Mouse (Mus musculus) megakaryocyte, embryonic 14.5 days (primary cell): ENCODE measurements around the gene Ap1s1. TPM values are rescaled to one million over a fixed set of nuclear protein-coding genes. Genes with fewer than 3 reads are reported as not detected.

Experiments used
- H3K27me3 ChIP-seq: replicated peaks from 2 replicates; pipeline ENCODE3; 2012; ENCODE audit warnings: inconsistent platforms
- H3K36me3 ChIP-seq: replicated peaks from 2 replicates; pipeline ENCODE3; 2012; ENCODE audit warnings: low read length, inconsistent platforms, mixed read lengths
- H3K4me1 ChIP-seq: 2 replicates; pipeline ENCODE4 v1.6.1; 2012; ENCODE audit warnings: inconsistent platforms
- H3K4me3 ChIP-seq: replicated peaks from 2 replicates; pipeline ENCODE3; 2012; ENCODE audit warnings: moderate library complexity, mild to moderate bottlenecking, inconsistent platforms
- H3K9me3 ChIP-seq: 2 replicates; pipeline ENCODE4 v1.6.1; 2012; ENCODE audit warnings: inconsistent platforms
- FLI1 ChIP-seq: IDR thresholded peaks from 2 replicates; pipeline ENCODE4 v1.6.1; 2012; ENCODE audit warnings: low read length, inconsistent platforms, mixed read lengths
- GATA1 ChIP-seq: IDR thresholded peaks from 3 replicates; pipeline ENCODE4 v1.6.1; 2012; ENCODE audit warnings: mixed read lengths, low read length, inconsistent platforms, borderline replicate concordance
- polyA plus RNA-seq: library from polyadenylated mRNA; stranded (reverse); fragments of >175 nt; gene quantifications from 2 replicates; pipeline ENCODE4 v1.2.3, GENCODE M21; 2012; ENCODE audit warnings: low replicate concordance; ENCODE audit not compliant: insufficient read depth

Gene Ap1s1
- polyA plus RNA-seq, 1 experiment: 253 TPM

GRCm38 (mm10) chr5:137078041-137078440 is 32.1 kb upstream of the Ap1s1 start:
- Histone ChIP-seq H3K4me3 (no peak overlapping the region), H3K27me3 (no peaks in the 10 kb centered on the region), H3K4me1 (peaks cover 87% of the 10 kb centered on the region)

GRCm38 (mm10) chr5:137077187-137077586 is 31.3 kb upstream of the Ap1s1 start:
- Histone ChIP-seq H3K9me3 (0 out of 2 replicates have a peak, but pooled peaks cover 4% of the 10 kb centered on the region), H3K4me1 (peaks cover 92% of the 10 kb centered on the region), H3K36me3 (no peaks in the 10 kb centered on the region), H3K27me3 (no peaks in the 10 kb centered on the region), H3K4me3 (no peak overlapping the region)
- no peak for TF ChIP-seq FLI1
- no peak for TF ChIP-seq GATA1

More at GRCm38 (mm10) chr5:137078041-137078440, 32.1 kb upstream of the Ap1s1 start:
- TF ChIP-seq FLI1: no peak
- no peak for TF ChIP-seq GATA1
- no peaks in the 10 kb centered on the region for H3K36me3 ChIP-seq
- 0 out of 2 replicates have a peak, but pooled peaks cover 4% of the 10 kb centered on the region for H3K9me3 ChIP-seq

DNA sequence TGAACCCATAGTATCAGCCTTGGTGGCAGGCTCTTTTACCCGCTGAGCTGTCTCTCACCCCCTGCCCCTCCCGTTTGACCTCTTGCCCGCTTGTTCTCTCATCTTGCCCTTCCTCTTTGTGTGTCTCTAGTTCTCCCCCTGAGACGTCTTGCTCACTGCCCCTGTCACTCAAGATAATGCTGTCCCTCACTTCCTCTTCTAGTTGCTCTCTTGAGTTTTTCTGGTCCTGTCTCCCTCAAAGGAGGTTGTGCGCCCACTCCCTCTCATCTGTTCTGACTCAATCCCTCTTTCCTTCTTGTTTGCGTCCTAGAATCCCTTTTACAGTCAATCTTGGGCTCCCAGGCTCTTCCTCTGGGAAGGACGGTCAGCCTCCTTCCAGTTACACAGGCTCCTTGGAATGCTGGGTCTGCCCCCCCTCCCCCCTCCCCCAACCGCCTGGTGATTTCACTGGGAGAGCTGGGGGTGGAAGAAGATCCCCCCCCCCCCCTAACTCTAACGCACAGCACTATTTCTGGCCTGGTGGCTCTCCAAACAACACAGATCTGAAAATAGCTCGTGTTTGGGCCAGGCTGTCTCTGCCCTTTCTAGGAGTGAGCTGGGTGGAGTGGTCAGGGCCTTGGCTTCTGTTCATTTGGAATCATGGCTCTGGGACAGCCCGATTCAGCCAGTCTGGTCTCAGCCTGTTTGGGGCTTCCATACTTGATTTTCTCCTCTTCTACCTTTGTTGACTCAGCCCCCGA is 30.4 kb upstream of the Ap1s1 start:
- Histone ChIP-seq H3K9me3 (no peaks in the 10 kb centered on the region), H3K27me3 (no peaks in the 10 kb centered on the region), H3K4me1 (peaks cover 94% of the 10 kb centered on the region), H3K36me3 (no peaks in the 10 kb centered on the region), H3K4me3 (peak overlapping the region; percentile 40)
- TF ChIP-seq GATA1: no peak
- no peak for TF ChIP-seq FLI1

- peak overlapping the region; percentile 38 for H3K4me3 ChIP-seq
- TF ChIP-seq GATA1 (no peak), FLI1 (no peak)
- H3K4me1 ChIP-seq: peaks cover 94% of the 10 kb centered on the region
- H3K9me3 ChIP-seq: no peaks in the 10 kb centered on the region
- H3K27me3 ChIP-seq: peaks cover under 1% of the 10 kb centered on the region
- H3K36me3 ChIP-seq: no peaks in the 10 kb centered on the region
Observed at GRCm38 (mm10) chr5:137075726-137076125, 29.8 kb upstream of the Ap1s1 start.

- Histone ChIP-seq H3K4me1 (peaks cover 90% of the 10 kb centered on the region), H3K4me3 (no peak overlapping the region), H3K27me3 (peaks cover 2% of the 10 kb centered on the region), H3K9me3 (no peaks in the 10 kb centered on the region), H3K36me3 (no peaks in the 10 kb centered on the region)
- TF ChIP-seq FLI1: no peak
- no peak for TF ChIP-seq GATA1
Observed at GRCm38 (mm10) chr5:137074191-137074651, 28.3 kb upstream of the Ap1s1 start.

- no peak for TF ChIP-seq FLI1
- no peak for TF ChIP-seq GATA1
- no peaks in the 10 kb centered on the region for H3K36me3 ChIP-seq
- peaks cover 2% of the 10 kb centered on the region for H3K27me3 ChIP-seq
- peaks cover 86% of the 10 kb centered on the region for H3K4me1 ChIP-seq
- no peak overlapping the region for H3K4me3 ChIP-seq
- no peaks in the 10 kb centered on the region for H3K9me3 ChIP-seq
Observed at GRCm38 (mm10) chr5:137073141-137073540, 27.2 kb upstream of the Ap1s1 start.

DNA sequence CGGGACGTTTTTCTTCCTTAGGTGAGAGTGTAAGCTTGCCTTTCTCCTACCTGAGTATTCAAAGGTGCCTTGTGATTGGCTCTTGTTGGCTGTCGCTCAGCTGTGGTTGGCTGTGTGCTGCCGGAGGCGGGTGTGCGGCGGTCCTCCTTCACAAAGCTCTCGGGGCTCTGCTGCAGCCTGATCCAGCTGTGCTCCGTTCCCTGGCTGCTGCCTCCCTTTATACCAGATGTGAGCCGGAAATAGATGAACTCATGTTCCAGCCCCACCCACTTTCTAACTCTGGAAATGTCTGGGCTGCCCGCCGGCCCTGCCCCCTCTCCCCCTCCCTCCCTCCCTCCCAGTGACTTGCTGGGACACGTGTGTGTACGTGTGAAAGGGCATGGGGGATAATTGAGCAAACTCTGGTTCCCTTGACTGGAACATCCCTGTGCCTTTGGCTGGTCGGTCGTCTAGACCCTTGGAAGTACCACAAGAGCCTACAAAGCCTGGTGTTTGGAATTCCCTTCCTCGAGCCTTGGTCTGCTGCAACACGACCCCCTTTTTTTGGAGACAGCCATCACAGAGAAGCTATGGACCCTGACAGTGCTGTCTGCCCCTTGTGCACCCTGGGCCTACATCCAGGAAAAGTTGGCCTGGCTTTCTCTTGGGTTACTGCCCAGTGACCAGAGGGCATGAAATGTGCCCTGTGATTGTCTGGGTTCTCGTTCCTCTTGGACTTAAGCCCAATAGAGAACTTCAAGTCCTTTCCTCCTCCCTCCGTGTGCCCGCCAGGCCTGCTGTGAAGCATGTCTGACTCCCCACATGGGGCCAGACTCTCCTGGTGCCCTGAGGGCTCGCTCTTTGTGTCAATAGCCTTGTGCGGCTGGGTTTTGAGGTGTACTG is 26.4 kb upstream of the Ap1s1 start, which contains the start of gene Serpine1:
Gene Serpine1 (minus strand): TSS at position 190 of the 882 bp plus-strand sequence.
- no peak for TF ChIP-seq FLI1
- TF ChIP-seq GATA1: no peak
- H3K36me3 ChIP-seq: peaks cover 3% of the 10 kb centered on the region
- H3K4me3 ChIP-seq: peak within 1 kb of the TSS; percentile 82
- no peaks in the 10 kb centered on the region for H3K9me3 ChIP-seq
- peaks cover 84% of the 10 kb centered on the region for H3K4me1 ChIP-seq
- peaks cover 4% of the 10 kb centered on the region for H3K27me3 ChIP-seq

DNA sequence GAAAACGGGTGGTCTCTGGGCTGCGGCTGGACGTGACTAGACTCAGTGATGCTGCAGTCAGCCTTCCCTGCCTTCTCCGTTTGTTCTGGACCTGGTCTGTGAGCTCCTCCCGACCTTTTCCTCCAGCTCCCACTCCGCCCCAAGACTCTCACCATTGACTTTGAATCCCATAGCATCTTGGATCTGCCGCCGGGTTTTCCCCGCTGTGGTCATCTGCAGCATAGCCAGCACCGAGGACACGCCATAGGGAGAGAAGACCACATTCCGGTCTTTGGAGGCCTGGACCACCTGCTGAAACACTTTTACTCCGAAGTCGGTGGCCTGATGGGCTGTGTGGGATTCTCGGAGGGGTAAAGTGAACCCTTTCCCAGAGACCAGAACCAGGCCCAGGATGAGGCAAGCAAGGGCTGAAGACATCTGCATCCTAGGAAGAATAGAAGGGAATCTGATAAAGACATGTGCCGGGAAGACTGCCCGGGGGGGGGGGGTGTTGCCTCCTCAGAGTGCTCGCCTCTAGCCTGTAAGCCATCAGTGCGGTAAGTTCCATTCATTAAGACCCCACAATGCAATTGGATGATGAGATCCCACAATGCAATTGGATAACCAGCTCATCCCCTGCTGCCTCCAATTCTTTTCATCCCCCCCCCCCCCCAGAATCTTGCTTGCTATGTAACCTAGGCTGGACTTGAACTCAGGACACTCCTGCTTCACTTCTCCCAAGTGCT is 25.1 kb upstream of the Ap1s1 start:
- Histone ChIP-seq H3K4me3 (no peak overlapping the region), H3K36me3 (peaks cover 11% of the 10 kb centered on the region), H3K4me1 (peaks cover 81% of the 10 kb centered on the region), H3K9me3 (no peaks in the 10 kb centered on the region), H3K27me3 (peaks cover 9% of the 10 kb centered on the region)
- no peak for TF ChIP-seq GATA1
- no peak for TF ChIP-seq FLI1

DNA sequence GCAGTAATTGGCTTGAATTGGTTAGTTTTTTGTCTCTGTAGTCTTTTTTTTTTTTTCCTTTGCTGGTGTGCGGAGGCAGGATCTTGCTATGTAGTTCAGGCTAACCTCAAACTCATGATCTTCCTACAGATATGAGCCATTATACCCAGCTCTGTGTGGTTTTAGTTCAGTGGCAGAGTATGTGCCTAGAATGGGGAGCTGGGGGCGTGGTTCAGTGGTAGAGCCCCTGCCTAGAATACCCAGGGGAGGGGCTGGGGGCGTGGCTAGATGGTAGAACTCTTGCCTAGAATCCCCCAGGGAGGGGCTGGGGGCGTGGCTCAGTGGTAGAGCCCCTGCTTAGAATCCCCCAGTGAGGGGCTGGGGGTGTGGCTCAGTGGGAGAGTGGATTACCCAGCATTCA is 22.8 kb upstream of the Ap1s1 start:
- no peak overlapping the region for H3K4me3 ChIP-seq
- H3K36me3 ChIP-seq: peaks cover 16% of the 10 kb centered on the region
- no peaks in the 10 kb centered on the region for H3K9me3 ChIP-seq
- peaks cover 63% of the 10 kb centered on the region for H3K4me1 ChIP-seq
- no peak for TF ChIP-seq GATA1
- TF ChIP-seq FLI1: no peak
- H3K27me3 ChIP-seq: peaks cover 16% of the 10 kb centered on the region
